Mouse (Mus musculus) c-Kit-positive CD71-positive TER-119-negative erythroid progenitor cells, embryonic 14.5 days (primary cell): ENCODE data around the gene Pde1b.

Experiments used
- DNase-seq: peaks from one replicate; pipeline ENCODE4 v3.0.0-alpha.2; 2013; ENCODE audit warnings: low read depth

Gene Pde1b

DNA sequence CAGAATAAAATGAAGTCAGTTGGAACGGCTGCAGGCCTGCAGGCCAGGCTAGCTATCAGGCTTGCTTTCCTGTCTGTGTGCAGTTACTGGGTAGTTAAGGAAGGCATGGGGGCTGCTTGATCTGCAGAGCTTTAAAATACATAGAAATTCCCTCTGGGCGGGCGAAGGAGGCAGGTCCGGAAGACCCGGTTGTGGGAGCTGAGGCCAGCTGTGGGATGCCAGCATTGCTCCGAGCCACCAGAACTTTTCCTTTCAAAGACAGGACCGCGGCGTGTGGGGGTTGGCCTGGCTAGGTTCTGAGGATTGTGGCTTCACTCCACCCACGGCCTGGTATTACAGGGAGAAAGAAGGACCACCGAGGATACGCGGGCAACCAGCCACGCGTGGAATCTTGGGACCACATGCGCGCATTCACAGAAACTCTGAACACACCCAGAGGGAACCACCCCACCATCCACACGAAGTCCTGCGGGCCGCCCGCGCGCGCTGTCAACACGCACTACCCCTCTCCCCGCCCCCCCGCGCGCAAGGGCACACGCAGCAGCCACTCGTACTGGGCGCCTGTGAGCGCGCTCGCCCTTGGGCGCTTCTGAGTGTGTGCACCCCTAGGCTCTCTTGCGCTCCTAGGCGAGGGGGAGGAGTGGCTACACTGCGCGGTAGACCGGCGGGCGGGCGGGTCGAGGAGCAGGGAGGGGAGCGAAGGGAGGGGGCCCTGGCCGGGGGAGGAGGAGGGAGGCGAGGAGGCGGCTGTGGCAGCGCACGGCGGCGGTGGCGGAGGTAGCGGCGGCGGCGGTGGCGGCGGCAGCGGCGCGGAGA is at the start of gene Pde1b:
Pde1b (plus strand) TSS at position 600 of the 816 bp plus-strand sequence.
- DNase-seq = no peak

DNA sequence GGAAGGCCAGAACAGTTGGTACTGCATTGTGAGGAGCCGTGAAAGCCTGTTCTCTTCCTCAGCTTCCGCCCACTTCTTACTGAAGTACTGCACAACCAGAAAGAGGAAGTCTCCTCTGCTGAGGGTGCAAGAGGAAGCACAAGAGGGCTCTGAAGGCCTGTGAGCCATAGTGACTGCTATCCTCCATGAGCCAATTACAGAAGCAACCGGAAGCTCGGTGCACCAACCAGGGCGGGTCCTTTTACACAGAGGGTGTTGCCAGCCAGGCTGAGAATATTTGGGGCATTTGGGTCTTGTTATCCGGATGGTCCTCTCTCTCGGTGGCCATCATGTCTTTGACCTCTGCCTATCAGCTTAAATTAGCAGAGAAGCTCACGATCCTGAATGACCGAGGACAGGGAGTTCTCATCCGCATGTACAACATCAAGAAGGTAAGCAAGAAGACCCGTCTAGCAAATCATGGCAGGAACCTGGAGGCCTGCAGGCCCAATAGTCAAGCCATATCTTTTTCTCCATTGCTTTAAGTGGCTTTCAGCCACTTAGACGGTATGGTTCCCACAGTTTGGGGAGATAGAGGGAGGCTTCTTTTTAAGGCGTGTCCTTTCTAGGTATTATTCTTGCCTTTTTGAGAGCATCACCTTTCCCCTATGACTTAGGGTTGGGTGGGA is 49.1 kb upstream of the Pde1b start, which contains the start of gene Nckap1l:
Nckap1l (plus strand) TSS at position 244 of the 668 bp plus-strand sequence.
- DNase-seq = peak; percentile 13

GRCm38 (mm10) chr15:103454449-103454848 is 48.4 kb upstream of the Pde1b start:
- DNase-seq = no peak

- DNase-seq = no peak
Observed at GRCm38 (mm10) chr15:103462539-103463261, 40.1 kb upstream of the Pde1b start.

- DNase-seq = no peak
Observed at GRCm38 (mm10) chr15:103471488-103472194, 31.2 kb upstream of the Pde1b start.

GRCm38 (mm10) chr15:103472265-103472664 is 30.6 kb upstream of the Pde1b start:
- no peak for DNase-seq

GRCm38 (mm10) chr15:103473182-103473581 is 29.7 kb upstream of the Pde1b start:
- DNase-seq = no peak

GRCm38 (mm10) chr15:103473769-103474168 is 29.1 kb upstream of the Pde1b start:
- DNase-seq = no peak

DNA sequence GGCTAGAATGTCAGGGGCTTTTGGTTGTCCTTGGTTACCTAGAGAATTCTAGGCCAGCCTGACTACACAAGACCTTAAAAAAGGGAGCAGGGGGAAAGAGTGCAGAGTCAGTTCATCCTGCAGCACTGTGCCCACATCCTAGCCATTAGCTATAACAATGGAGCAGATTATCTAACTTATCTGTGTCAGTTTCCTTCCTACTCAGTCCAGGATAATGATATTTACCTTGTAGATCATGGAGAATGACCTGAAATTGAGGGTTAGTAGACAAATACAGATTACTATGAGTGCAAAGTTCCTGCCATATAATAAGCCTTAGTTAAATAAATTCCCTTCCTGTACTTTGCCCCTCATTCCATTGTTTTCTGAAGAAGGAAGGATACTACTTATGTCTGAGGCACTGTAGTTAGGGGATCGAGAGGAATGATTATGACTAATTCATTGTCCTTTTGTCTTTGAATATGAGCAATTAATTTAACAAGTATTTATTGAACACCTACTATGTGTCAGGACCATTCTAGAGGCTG is 23.7 kb upstream of the Pde1b start:
- DNase-seq = no peak

DNA sequence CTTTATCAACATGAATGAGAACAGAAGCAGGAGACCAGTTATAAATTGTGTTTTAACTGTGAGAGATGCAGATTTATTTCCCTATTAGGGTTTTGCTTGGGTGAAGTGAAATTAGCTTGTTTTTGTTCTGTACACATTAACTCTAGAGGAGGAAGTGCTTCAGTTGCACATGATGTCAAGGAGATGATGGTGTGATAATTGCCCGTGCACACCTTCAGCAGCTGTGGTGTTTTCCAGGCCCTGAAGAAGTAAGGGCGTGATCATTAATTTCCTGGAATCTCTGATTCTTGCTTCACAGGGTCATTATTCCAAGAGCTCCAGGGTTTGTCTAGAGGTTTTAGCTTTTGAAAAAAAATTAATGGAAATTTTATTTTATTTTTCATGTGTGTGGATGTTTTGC is 22.7 kb upstream of the Pde1b start:
- no peak for DNase-seq

DNA sequence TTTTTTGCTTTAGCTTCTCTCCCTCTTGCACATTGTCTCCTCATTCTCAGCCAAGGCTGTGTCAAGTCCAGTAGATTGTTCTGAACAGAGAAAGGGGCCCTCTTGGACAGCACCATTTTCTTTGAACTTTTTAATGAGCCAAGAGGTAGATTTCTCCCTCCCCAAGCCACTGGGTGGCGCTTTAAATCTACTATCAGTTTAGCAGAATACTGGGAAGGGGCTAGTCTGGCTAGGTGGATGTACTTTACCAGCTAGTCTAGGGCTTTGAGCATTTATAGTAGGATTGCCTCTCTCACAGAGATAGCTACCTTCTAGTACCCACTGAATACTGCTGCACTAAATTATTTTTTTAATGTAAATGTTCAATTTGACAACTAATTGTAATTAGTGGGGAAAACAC is 20.3 kb upstream of the Pde1b start:
- no peak for DNase-seq

DNA sequence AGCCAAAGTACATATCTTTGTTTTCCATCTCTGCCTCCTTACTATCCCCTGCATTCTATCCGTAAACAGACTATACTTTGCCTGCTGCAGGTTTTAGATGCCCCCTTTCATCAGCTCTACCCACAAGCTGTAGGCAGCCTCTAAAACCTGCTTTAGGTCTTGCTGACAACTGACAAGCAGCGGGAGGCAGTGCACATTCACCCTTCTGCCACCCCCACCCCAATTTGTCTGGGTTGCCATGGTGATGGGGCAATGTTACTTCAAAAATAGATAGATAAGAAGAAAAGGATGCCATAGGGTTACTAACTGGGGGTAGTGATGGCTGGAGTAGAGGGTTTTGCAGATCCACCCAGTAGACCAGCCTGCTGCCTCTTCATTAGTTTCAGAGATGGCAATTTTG is 18.3 kb upstream of the Pde1b start:
- no peak for DNase-seq

- DNase-seq = no peak
Observed at GRCm38 (mm10) chr15:103485106-103485505, 17.7 kb upstream of the Pde1b start.

GRCm38 (mm10) chr15:103486658-103487057 is 16.2 kb upstream of the Pde1b start:
- DNase-seq = no peak

GRCm38 (mm10) chr15:103488336-103488735 is 14.5 kb upstream of the Pde1b start:
- no peak for DNase-seq

- no peak for DNase-seq
Observed at GRCm38 (mm10) chr15:103496204-103497140, 6.4 kb upstream of the Pde1b start.

- DNase-seq = no peak
Observed at GRCm38 (mm10) chr15:103498157-103498556, 4.7 kb upstream of the Pde1b start.

DNA sequence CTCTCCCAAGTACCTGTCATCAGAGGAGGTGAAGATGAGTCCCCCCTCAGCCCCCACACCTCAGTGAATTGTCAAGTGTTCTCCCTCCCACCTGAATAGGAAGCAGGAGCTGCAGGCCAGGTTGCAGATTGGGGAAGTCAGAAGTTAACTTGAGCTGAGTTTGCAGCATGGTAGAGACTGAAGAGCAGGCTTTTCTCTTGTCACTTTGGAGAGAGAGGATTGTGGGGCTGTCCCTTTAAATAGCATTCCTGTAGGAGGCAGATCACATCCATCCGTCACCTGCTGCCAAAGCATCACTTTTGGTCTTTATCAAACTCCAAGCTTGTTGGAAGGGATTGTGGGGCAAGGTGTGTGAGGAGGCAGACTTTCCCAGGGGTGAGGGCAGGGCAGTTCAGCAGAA is 2.1 kb upstream of the Pde1b start:
- DNase-seq = no peak

DNA sequence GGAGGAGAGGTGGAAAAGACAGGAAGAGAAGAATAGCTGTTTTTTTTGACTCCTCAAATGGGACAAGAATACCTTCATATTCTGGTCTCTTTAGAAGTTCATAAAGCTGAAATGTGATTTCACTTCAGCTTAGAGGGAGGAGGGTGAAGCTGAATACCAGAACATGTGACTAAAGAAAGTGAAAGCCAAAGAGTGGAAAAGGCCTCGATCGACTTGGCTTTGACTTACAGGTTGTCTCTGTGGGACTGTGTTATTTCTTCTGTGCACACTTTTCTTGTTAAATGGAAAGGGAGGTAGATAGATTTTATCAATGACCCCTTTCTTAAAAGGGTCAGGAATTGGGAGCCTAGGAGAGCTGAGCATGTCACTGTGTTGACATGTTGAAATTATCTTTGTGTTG is 1.6 kb upstream of the Pde1b start:
- no peak for DNase-seq

- no peak for DNase-seq
Observed at GRCm38 (mm10) chr15:103503251-103503600, 392 bp downstream of the Pde1b start.

DNA sequence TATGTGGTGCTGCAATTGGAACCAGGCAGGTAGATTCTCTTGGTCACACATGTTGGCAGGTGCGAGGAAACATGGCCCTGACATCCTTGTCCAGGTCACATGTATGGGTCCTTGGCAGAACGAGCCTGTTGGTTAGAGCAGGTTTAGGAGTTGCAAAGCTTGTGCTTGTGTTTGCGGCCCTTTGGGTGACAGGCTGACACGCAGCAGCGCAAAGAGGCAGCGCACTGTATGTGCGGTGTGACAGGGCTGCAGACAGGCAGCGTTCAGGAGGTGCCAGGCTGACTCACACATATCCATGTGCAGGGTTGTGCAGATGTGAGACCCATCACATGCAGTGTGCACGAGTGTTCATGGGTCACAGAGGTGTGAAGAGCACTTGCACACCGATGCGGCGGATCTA is 826 bp downstream of the Pde1b start:
- no peak for DNase-seq
